Mouse (Mus musculus) kidney, adult 9 months (tissue): ENCODE measurements at regions not wholly inside any gene's neighbourhood (a gene's known extent, or its start where the extent isn't known, plus 50 kb on each side); places are given as distances from the start of the nearest gene placed in this dataset.

Source experiments
- DNase-seq: peaks from one replicate; pipeline ENCODE4 v3.0.0; 2022

- DNase-seq: no peak
Observed at GRCm38 (mm10) chr13:81013953-81014352, 130.8 kb downstream of the Arrdc3 start.

DNA sequence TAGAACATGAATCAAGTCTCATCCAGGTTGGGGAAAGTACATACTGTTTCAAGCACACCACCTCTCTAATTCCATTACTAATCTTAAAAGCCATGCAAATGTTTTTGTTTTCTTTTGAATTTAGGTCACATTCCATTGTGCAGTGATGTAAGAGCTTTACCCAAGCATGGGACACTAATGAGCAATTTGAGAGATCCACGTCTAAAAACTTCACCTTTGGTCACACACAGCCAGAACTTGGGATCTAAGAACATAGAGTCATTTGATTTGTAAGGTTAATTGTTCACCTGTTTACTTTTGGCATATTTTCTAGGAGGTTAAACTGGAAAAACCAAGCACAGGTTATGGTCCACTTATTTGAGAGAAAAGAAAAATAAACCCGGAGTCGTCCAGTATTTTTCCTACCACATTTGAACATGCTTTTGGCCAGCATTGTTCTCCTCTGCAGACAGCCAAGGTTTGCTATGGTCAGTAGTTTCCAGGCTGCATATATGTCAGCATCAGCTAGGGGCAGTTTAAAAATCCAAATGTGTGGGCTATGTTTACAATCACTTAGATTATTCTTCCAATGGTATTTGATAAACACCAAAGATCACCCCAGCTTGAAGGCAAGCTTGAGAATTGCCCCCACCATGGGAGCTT, 137.0 kb downstream of the Arrdc3 start:
- DNase-seq: peak; percentile 93

DNA sequence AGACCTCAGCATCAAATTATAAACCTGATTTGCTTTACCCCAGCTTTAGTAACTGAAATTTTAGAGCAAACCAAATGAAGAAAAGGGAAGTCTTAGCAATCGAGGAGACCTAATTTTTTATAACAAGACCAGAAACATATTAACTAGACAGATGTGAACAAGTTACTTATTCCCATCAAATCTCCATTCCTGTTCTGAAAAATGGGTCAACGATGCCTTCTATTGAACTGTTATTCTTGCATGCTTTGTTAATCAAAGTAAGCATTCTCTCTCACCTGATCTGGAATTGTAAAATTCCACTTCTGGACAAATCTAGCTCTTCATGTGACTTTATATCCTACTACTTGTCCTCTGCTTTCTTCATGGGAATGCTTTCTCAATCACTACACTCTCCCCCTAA, 137.6 kb downstream of the Arrdc3 start:
- DNase-seq: peak; percentile 64

DNA sequence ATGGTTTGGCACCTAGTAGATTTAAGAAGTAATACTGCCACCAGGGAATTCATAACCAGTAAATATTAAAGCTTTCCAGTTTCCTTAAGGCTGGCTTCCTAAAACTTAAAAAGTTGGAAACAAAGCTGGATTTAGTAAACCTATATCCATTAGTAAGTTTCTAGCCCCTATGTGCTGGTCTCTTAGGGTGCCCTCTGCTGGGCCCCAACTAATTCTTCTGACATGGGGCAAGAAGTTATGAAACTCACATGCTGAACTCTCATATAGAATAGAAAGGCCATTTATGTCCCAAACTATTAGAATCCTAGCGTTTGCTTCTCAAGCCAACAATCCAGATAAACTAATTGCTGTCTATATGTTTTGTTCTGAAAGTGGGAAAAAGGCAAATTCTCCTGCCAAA, 139.2 kb downstream of the Arrdc3 start:
- DNase-seq: no peak

DNA sequence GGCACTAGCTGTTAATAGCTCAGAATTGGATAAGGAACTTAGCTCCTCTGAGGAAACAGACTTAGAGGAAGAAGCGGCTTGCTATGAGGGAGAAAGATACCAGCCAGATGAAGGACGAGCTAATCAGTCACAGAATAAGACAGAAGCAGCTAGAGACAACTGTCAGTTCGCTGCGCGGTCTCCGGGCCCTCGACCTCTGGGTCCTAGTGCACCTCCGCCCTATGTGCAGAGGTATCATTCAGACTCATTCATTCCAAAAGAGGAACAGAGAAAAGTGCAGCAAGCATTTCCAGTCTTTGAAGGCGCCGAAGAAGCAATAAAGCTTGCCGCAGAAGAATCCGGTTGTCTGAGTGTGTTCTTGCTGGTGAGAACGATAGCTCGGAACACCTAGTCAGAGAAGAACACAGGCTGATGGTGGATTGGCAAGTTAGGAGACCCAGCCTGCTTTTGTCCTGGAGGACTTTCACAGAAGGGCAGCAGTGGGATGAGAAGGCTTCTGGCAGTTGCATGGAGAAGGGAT, 142.1 kb downstream of the Arrdc3 start:
- peak; percentile 19 for DNase-seq

DNA sequence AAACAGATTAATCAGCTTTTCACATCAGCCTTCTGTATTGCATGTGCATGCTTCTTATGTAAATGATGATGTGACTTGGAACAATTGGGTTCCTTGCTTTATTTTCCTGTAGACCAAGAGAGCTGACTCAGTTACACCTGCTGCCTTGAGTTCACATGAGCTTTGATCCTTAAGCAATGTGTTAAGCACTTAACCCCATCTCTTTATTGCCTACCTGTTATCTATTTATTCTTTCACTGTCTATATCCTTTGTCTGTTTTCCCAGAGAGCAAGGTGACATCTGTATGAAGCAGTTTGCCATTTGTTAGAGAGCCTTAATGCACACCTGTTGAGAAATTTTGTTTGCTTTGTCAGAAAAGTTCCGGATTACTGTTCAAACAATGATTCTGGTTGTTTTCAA, 154.1 kb downstream of the Arrdc3 start:
- DNase-seq: no peak

DNA sequence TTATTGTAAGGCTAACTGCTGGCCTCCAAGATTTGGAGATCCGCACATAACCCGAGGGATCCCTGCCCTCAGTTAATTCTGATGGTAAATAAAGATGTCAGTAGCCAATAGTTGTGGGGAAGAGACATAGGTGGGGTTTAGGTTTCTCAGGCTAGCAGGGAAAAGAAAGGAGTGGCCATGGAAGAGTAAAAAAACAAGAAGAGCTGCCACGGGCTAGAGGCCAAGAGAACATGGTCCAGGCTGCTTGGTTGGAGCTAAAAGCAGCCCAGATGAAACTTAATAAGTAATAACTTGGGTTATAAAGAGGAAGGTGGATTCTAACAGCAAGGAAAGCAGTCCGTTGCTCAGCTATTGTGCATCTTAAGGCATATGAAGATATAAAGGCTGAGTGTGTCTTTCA, 155.6 kb downstream of the Arrdc3 start:
- DNase-seq: peak; percentile 70

DNA sequence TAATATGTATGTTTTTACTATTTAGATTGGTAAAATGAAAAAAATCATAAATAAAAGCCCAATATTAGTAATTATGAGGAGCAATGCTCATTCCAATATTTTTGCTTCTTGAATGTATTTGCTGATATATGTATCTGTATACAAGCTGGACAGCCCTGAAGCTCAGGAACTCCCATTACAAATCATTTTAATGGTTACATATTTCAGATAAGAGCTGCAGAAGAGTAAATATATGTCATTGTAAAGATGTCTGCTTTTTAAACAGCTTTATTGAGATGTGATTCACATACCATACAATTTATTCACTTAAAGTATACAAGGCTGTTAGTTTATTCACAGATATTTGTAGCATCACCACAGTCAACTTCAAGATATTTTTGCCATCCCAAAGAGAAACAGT, 157.3 kb downstream of the Arrdc3 start:
- no peak for DNase-seq

DNA sequence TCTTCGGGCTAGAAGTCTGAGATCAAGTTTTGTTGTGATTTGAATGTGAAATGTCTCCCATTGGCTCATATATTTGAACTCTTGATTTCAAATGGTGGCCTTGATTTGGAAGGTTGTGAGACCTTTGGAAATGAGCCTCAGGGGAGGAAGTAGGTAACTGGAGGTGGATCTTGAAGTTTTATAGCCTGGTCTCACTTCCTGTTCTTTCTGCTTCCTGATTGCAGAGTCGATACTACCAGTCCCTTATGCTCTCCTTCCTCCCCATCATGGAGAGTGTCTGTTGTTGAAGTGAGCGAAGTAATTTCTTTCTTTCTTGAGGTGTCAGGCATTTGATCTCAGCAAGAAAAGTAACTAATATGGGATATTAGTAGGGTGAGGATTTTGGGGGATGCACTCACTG, 158.5 kb downstream of the Arrdc3 start:
- no peak for DNase-seq
